Mouse (Mus musculus) right cerebral cortex, postnatal 25 days (tissue): ENCODE measurements around the gene Zfp969.
"Not testable (repeated sequence)": the region's sequence is repeated elsewhere in the genome, so short reads cannot be mapped to it uniquely, and the experiment has no call there.

Experiments
- DNase-seq: peaks from one replicate; pipeline ENCODE4 v3.0.0; 2022

The Zfp969 gene

GRCm38 (mm10) chr2:175703546-175703945 lies at the start of gene Zfp969:
Gene Zfp969 (minus strand): TSS chr2:175703646.
- not testable (repeated sequence) for DNase-seq

- not testable (repeated sequence) for DNase-seq
Observed at GRCm38 (mm10) chr2:175741237-175741636, 37.8 kb upstream of the Zfp969 start, which contains the start of gene Gm2007. Gene Gm2007 (plus strand): TSS chr2:175741537.

GRCm38 (mm10) chr2:175643678-175644077 lies 59.8 kb downstream of the Zfp969 start, which contains the start of gene Gm11007:
Gene Gm11007 (plus strand): TSS chr2:175643978.
- DNase-seq: not testable (repeated sequence)
